Mouse (Mus musculus): Measurements from ENCODE around the gene Il2rg.

DNA sequence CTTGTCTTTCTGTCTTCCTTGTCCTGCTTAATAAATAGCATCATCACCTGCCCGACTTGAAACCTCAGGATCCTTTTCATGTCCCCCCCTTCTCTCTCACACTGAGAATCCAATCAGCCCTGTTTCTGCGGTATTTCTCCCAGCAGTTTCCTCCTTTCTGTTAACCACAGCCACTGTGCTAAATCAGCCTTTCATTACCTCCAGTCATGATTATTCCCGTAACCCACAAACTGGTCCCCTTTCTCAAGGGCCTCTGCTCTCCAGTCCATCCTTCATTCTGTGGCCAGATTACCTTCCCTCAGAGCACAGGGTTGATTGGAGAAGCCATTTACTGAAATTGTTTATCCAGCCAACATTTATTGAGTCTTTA lies 685 bp upstream of the Il2rg start, which contains the start of gene Gm20489:
- TF ChIP-seq CTCF (IDR thresholded peaks at IDR 0.05) (no peak), POLR2A (IDR thresholded peaks at IDR 0.05; ENCODE audit: insufficient read depth, low read depth, low read length) (no peak)

Data from heart, adult 2 months (tissue).